Mouse (Mus musculus) neural tube, embryonic 14.5 days (tissue): ENCODE results near the gene Dmrta2. TPM values are rescaled to one million over a fixed set of nuclear protein-coding genes. Genes with fewer than 3 reads are reported as not detected.

ENCODE experiments used
- ATAC-seq: fragments of 200-750 bp; cut with Nextera tagmentation; 2 replicates; pipeline ENCODE4 v1.8.0; 2017; ENCODE audit warnings: low read depth, mild to moderate bottlenecking, moderate TSS enrichment, moderate library complexity
- H3K27ac ChIP-seq: fragments of 300-500 bp; sonication (generic); 2 replicates; pipeline ENCODE4 v1.5.1; 2014; ENCODE audit warnings: low read depth, mild to moderate bottlenecking, control low read depth, low read length, moderate library complexity, mixed read lengths
- H3K27me3 ChIP-seq: fragments of 300-500 bp; sonication (generic); 2 replicates; pipeline ENCODE4 v1.6.1; 2014; ENCODE audit warnings: low read length; ENCODE audit not compliant: control insufficient read depth, insufficient read depth
- H3K36me3 ChIP-seq: fragments of 300-500 bp; sonication (generic); 2 replicates; pipeline ENCODE4 v1.6.1; 2014; ENCODE audit warnings: low read length, mixed read lengths; ENCODE audit not compliant: control insufficient read depth, insufficient read depth
- H3K4me1 ChIP-seq: fragments of 300-500 bp; sonication (generic); 2 replicates; pipeline ENCODE4 v1.6.1; 2014; ENCODE audit warnings: low read length; ENCODE audit not compliant: control insufficient read depth, insufficient read depth
- H3K4me2 ChIP-seq: fragments of 300-500 bp; sonication (generic); 2 replicates; pipeline ENCODE4 v1.6.1; 2014; ENCODE audit warnings: mild to moderate bottlenecking, low read depth, low read length, control low read depth
- H3K4me3 ChIP-seq: fragments of 300-500 bp; sonication (generic); 2 replicates; pipeline ENCODE4 v1.5.1; 2014; ENCODE audit warnings: low read depth, low read length, control low read depth, mixed read lengths
- H3K9ac ChIP-seq: fragments of 300-500 bp; sonication (generic); replicated peaks from 2 replicates; pipeline ENCODE4 v1.6.1; 2014; ENCODE audit warnings: low read depth, mild to moderate bottlenecking, control low read depth, low read length, mixed read lengths
- H3K9me3 ChIP-seq: fragments of 300-500 bp; sonication (generic); 2 replicates; pipeline ENCODE4 v1.6.1; 2016; ENCODE audit warnings: low read length; ENCODE audit not compliant: control insufficient read depth
- WGBS: fragments of 180-500 bp; shearing (Covaris S2); extraction: QIAGEN DNeasy Blood & Tissue Kit; methylation state at CpG from one replicate; pipeline ENCODE4 v1.1.7; 2014; 5-methylcytosine and 5-hydroxymethylcytosine counted together
- polyA plus RNA-seq: library from polyadenylated mRNA; unstranded; fragments of >200 nt; fragmentation: Nextera tagmentation; extraction: Ambion mirVana; gene quantifications from 2 replicates; pipeline ENCODE4 v1.2.1, GENCODE M21; 2014

Dmrta2 gene
- polyA plus RNA-seq, 1 experiment from 2014 or later: 0.09 TPM

DNA sequence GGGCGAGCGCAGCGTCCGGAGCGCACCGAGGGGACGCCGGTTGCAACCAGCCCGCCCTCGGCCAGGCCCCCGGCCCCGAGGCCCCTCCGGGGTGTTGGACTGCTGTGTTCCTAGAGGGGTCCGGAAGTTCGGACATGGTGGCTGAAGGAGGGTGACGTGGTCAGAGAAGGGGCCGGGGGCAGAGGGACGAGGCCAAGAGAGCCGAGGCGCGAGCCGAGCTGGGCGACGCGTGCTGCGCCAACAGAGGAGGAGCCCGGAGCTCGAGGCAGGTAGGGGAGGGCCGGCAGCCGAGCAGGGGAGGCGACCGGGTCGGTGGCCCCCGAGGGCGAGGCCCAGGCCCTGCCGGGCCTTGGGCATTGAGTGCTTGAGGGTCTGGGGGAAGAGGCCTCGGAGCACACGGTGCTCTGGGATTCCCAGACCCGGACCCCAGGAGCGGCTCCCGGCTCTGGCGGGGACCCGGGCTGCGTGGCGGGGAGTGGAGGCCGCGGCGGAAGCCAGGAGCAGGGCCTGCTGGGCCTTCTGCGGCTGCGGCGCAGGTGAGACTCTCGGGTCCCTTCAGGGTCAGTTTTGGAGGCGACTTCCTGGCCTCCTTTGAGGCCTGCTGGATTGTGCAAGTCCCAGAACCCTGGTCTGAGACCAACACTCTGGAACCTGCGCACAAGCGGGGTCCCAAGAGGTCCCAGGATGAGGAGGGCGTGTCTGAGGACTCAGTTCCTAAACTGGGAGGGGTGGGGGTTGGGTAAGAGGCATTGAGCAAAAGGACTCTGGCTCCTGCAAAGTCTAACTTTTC lies 410 bp downstream of the Dmrta2 start:
- under 1% methylated on average over 52 of the region's 56 CpGs for WGBS
- Histone ChIP-seq H3K4me3 (peak overlapping the region; percentile 4; the same call in 1 of the 2 replicates), H3K27ac (no peak overlapping the region), H3K27me3 (peaks cover 84% of the 10 kb centered on the region), H3K9ac (no peak overlapping the region), H3K9me3 (no peaks in the 10 kb centered on the region), H3K36me3 (no peaks in the 10 kb centered on the region), H3K4me2 (peak overlapping the region; percentile 34), H3K4me1 (peaks cover 8% of the 10 kb centered on the region)
- peak; percentile 12; the same call in 1 of the 2 replicates for ATAC-seq

GRCm38 (mm10) chr4:109978858-109979340 lies 1.0 kb downstream of the Dmrta2 start:
- ATAC-seq: no peak
- Histone ChIP-seq H3K27ac (no peak overlapping the region), H3K9me3 (no peaks in the 10 kb centered on the region), H3K36me3 (no peaks in the 10 kb centered on the region), H3K9ac (no peak overlapping the region), H3K27me3 (peaks cover 81% of the 10 kb centered on the region), H3K4me3 (no peak overlapping the region), H3K4me2 (no peak overlapping the region), H3K4me1 (peaks cover 8% of the 10 kb centered on the region)
- 2% methylated on average over 9 of the region's 9 CpGs for WGBS

DNA sequence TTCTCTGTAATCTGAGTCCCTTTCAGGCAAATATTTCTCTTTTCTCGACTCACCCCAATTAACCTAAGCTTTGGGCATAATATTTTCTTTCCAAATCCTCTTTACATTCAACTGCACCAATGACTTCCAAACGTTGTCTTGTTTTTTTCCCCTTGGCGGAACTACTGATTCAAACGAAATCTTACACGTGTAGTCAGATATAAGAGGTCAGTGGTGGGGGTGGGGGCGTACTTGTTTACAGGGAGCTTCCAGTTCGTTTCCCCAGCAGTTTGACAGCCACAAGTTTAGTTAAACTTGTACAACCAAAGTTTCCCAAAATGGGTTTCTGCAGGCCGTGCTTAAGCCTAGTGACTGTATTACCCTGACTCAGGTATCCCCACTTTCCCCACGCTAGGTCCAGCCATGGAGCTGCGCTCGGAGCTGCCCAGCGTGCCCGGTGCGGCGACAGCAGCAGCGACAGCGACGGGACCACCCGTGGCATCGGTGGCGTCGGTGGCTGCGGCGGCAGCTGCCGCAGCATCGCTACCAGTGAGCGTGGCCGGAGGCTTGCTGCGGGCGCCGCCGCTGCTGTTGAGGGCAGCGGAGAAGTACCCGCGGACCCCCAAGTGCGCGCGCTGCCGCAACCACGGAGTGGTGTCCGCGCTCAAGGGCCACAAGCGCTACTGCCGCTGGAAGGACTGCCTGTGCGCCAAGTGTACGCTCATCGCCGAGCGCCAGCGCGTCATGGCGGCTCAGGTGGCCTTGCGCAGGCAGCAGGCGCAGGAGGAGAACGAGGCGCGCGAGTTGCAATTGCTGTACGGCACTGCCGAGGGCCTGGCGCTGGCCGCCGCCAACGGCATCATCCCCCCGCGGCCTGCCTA lies 1.8 kb downstream of the Dmrta2 start:
- no peaks in the 10 kb centered on the region for H3K9me3 ChIP-seq
- peaks cover 8% of the 10 kb centered on the region for H3K4me1 ChIP-seq
- no peak overlapping the region for H3K27ac ChIP-seq
- H3K4me3 ChIP-seq: no peak overlapping the region
- no peak for ATAC-seq
- peaks cover 81% of the 10 kb centered on the region for H3K27me3 ChIP-seq
- under 1% methylated on average over 66 of the region's 66 CpGs for WGBS
- no peak overlapping the region for H3K4me2 ChIP-seq
- no peak overlapping the region for H3K9ac ChIP-seq
- no peaks in the 10 kb centered on the region for H3K36me3 ChIP-seq

DNA sequence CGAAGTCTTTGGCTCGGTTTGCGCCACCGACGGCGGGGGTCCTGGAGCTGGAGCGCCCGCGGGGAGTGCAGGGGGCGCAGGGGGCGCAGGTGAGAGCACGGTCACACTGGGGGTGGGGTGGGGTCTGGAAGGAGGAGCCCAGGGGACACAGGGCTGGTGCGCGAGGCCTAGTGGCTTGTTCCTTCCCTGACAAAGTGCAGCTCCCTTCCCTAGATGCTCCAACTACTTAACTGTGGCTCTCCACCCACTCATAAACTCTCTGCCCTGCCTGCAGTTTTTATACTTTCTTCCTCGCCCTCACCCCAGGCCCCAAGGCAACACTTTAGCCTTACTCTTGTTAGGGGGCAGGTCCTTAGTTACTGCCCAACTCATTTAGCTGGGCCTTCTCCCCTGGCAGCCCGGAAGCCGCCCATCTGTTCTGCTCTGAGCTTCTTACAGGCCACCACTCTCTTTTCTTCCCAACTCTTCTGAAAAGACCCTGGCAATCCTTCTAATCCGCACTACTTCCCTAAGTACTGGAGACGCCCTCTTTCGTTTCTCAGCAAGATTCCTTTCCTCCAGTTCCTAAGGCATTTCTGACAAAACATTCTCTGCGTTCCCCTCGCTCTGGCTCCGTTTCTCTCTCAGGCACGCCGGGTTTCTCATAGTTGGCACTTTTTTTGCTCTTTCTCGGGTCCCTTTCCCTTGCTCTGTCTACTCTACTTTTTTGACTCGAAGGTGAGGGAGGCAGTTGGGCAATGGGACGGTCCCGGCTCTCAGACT lies 2.6 kb downstream of the Dmrta2 start:
- H3K9ac ChIP-seq: no peak overlapping the region
- no peak for ATAC-seq
- H3K9me3 ChIP-seq: no peaks in the 10 kb centered on the region
- H3K4me2 ChIP-seq: no peak overlapping the region
- H3K4me3 ChIP-seq: no peak overlapping the region
- no peak overlapping the region for H3K27ac ChIP-seq
- peaks cover 78% of the 10 kb centered on the region for H3K27me3 ChIP-seq
- H3K36me3 ChIP-seq: no peaks in the 10 kb centered on the region
- WGBS: 1% methylated on average over 29 of the region's 29 CpGs
- peaks cover 8% of the 10 kb centered on the region for H3K4me1 ChIP-seq

DNA sequence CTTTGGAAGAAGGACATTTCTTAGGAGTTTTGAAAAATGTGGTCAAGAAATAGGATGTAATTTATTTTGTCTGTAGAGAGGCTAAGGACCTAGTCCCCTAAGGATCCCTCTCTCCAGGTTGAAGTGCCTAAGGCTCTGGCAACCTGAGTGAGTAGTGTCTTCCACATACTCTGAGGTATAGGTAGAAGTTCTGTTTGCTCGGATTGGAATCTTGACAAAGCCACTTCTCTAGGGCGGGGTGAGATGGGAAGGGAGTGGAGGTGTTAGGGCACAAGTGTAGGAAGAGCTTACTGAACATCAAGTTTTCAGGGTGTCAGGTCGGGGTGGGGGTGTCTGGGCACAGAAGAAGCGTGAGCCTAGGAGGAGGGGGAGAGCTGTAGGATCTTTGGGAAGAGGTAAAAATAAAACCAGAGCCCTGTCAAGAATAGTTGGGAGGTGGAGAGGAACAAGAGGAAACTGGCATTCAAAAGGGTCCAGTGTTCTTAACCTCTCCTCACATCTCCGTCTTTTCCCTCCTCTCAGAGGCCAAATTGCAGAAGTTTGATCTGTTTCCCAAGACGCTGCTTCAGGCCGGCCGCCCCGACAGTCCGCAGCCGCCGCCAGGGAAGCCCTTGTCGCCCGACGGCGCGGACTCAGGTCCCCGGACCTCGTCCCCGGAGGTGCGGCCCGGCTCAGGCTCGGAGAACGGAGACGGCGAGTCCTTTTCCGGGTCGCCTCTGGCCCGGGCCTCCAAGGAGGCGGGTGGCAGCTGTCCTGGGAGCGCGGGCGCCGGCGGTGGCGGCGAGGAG lies 3.4 kb downstream of the Dmrta2 start:
- H3K27ac ChIP-seq: no peak overlapping the region
- no peak for ATAC-seq
- peaks cover 8% of the 10 kb centered on the region for H3K4me1 ChIP-seq
- 3% methylated on average over 31 of the region's 37 CpGs for WGBS
- peaks cover 76% of the 10 kb centered on the region for H3K27me3 ChIP-seq
- no peak overlapping the region for H3K9ac ChIP-seq
- no peaks in the 10 kb centered on the region for H3K9me3 ChIP-seq
- H3K4me3 ChIP-seq: no peak overlapping the region
- no peaks in the 10 kb centered on the region for H3K36me3 ChIP-seq
- no peak overlapping the region for H3K4me2 ChIP-seq

DNA sequence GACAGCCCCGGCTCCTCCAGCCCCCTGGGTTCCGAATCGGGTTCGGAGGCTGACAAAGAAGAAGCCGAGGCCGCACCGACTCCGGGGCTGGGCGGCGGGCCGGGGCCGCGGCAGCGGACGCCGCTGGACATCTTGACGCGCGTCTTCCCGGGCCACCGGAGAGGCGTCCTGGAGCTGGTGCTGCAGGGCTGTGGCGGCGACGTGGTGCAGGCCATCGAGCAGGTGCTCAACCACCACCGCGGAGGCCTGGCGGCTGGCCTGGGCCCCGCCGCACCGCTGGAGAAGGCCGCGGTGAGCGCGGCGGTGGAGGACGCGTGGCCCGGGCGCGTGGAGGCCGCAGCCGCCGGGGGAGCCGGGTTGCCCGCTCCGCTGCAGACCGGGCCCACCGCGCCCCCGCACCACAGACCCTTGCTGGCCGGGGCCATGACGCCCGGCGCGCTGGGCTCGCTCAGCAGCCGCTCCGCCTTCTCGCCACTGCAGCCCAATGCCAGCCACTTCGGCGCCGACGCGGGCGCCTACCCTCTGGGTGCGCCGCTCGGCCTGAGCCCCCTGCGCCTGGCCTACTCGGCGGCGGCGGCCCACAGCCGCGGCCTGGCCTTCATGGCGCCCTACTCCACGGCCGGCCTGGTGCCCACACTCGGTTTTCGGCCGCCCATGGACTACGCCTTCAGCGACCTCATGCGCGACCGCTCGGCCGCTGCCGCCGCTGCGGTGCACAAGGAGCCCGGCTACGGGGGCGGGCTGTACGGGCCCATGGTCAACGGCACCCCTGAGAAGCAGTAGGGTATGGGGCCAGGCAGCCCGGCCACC lies 4.2 kb downstream of the Dmrta2 start:
- Histone ChIP-seq H3K9me3 (no peaks in the 10 kb centered on the region), H3K4me3 (peak overlapping the region; percentile 12; the same call in 1 of the 2 replicates), H3K36me3 (no peaks in the 10 kb centered on the region), H3K27me3 (peaks cover 77% of the 10 kb centered on the region), H3K4me1 (peaks cover 8% of the 10 kb centered on the region), H3K4me2 (peak overlapping the region; percentile 33), H3K9ac (no peak overlapping the region), H3K27ac (no peak overlapping the region)
- 0% methylated on average over 68 of the region's 99 CpGs for WGBS
- 0 out of 2 replicates have a peak, but pooled peaks have one; percentile 12 for ATAC-seq

DNA sequence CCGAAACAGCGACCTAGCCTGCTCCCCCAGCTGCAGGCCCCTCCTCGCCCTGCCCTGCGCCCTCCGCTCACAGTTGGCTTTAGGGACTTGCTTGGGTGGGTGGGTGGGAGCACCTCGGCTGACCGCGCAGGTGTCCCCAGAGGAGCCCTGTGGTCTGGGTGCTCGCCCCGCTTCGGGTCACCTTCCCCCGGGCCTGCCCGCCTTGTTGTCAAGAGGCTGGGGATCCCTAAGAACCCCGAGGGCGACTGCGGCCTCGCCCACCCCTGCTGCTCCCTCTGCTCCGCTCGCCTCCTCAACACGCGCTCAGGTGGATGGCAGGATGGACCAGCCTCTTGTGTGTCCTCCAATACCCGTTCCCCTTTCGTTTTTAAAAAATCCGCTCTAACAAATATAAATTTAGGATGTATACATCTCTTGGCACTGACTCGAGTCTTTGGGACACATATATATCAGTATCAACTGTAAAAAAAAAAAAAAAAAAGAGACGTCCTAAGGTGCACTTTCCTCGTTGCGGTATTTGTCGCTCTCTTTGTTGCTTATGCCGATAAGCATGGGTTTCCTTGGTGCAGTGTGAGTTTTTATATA lies 4.9 kb downstream of the Dmrta2 start:
- no peak for ATAC-seq
- WGBS: 2% methylated on average over 26 of the region's 30 CpGs
- no peaks in the 10 kb centered on the region for H3K9me3 ChIP-seq
- no peak overlapping the region for H3K9ac ChIP-seq
- peaks cover 7% of the 10 kb centered on the region for H3K4me1 ChIP-seq
- peak overlapping the region; percentile 12; the same call in 1 of the 2 replicates for H3K4me3 ChIP-seq
- H3K36me3 ChIP-seq: no peaks in the 10 kb centered on the region
- H3K27ac ChIP-seq: no peak overlapping the region
- H3K4me2 ChIP-seq: no peak overlapping the region; the same call in 1 of the 2 replicates
- H3K27me3 ChIP-seq: peaks cover 77% of the 10 kb centered on the region
